Mouse (Mus musculus) gastrocnemius, adult 18-20 months (tissue): ENCODE data around the gene Gm27029. TPM values are rescaled to one million over a fixed set of nuclear protein-coding genes. Genes with fewer than 3 reads are reported as not detected.
A peak's percentile ranks its signal among the peaks of the same experiment; 100 is the strongest.
"Not testable (repeated sequence)": the region's sequence is repeated elsewhere in the genome, so short reads cannot be mapped to it uniquely, and the experiment has no call there.

Experiments used
- DNase-seq: peaks from one replicate; pipeline ENCODE4 v3.0.0; 2021; ENCODE audit warnings: low spot score
- total RNA-seq, 2 experiments: library from RNA; stranded (reverse); gene quantifications; 2 replicates each; pipeline ENCODE4 v1.2.3; 2021

Gene Gm27029
- total RNA-seq, 2 experiments from 2014 or later = 5.5 to 6.8 TPM

GRCm38 (mm10) chr11:101457631-101458030, 33.0 kb upstream of the Gm27029 start:
- no peak for DNase-seq

- DNase-seq = no peak
Observed at GRCm38 (mm10) chr11:101455627-101456026, 31.0 kb upstream of the Gm27029 start.

GRCm38 (mm10) chr11:101454702-101455101, 30.1 kb upstream of the Gm27029 start:
- no peak for DNase-seq

- DNase-seq = no peak
Observed at GRCm38 (mm10) chr11:101452093-101452774, 27.6 kb upstream of the Gm27029 start.

- no peak for DNase-seq
Observed at GRCm38 (mm10) chr11:101451536-101451935, 26.9 kb upstream of the Gm27029 start.

- DNase-seq = no peak
Observed at GRCm38 (mm10) chr11:101450394-101450793, 25.8 kb upstream of the Gm27029 start.

GRCm38 (mm10) chr11:101449596-101449995, 25.0 kb upstream of the Gm27029 start:
- not testable (repeated sequence) for DNase-seq

GRCm38 (mm10) chr11:101448899-101449298, 24.3 kb upstream of the Gm27029 start:
- DNase-seq = no peak

GRCm38 (mm10) chr11:101448274-101448746, 23.7 kb upstream of the Gm27029 start, which contains the start of gene Ifi35:
Ifi35 (plus strand) TSS chr11:101448407.
- DNase-seq = peak; percentile 85

- no peak for DNase-seq
Observed at GRCm38 (mm10) chr11:101447786-101448185, 23.2 kb upstream of the Gm27029 start.

- not testable (repeated sequence) for DNase-seq
Observed at GRCm38 (mm10) chr11:101446860-101447259, 22.3 kb upstream of the Gm27029 start.

GRCm38 (mm10) chr11:101446319-101446718, 21.7 kb upstream of the Gm27029 start:
- DNase-seq = no peak

GRCm38 (mm10) chr11:101442760-101443159, 18.2 kb upstream of the Gm27029 start:
- DNase-seq = no peak

GRCm38 (mm10) chr11:101442127-101442693, 17.6 kb upstream of the Gm27029 start, which contains the start of gene Rpl27:
Rpl27 (plus strand) TSS chr11:101442298.
- peak; percentile 98 for DNase-seq

GRCm38 (mm10) chr11:101441450-101442126, 17.0 kb upstream of the Gm27029 start:
- not testable (repeated sequence) for DNase-seq

GRCm38 (mm10) chr11:101438006-101438405, 13.4 kb upstream of the Gm27029 start:
- DNase-seq = not testable (repeated sequence)

GRCm38 (mm10) chr11:101436916-101437315, 12.3 kb upstream of the Gm27029 start:
- DNase-seq = no peak

- DNase-seq = no peak
Observed at GRCm38 (mm10) chr11:101435831-101436230, 11.2 kb upstream of the Gm27029 start.

- DNase-seq = no peak
Observed at GRCm38 (mm10) chr11:101433396-101433795, 8.8 kb upstream of the Gm27029 start.

GRCm38 (mm10) chr11:101431327-101431726, 6.7 kb upstream of the Gm27029 start:
- no peak for DNase-seq

GRCm38 (mm10) chr11:101426165-101426564, 1.6 kb upstream of the Gm27029 start:
- DNase-seq = no peak
